Mouse (Mus musculus) hindbrain, embryonic 11.5 days (tissue): ENCODE measurements around the gene Cgn. TPM values are rescaled to one million over a fixed set of nuclear protein-coding genes. Genes with fewer than 3 reads are reported as not detected.
"Not testable (repeated sequence)": the region's sequence is repeated elsewhere in the genome, so short reads cannot be mapped to it uniquely, and the experiment has no call there.

Experiments
- ATAC-seq: fragments of 200-750 bp; cut with Nextera tagmentation; 2 replicates; pipeline ENCODE4 v1.8.0; 2017; ENCODE audit warnings: mild to moderate bottlenecking, moderate TSS enrichment, moderate library complexity; ENCODE audit not compliant: low FRiP score
- DNase-seq: peaks from one replicate; pipeline ENCODE4 v3.0.0-alpha.2; 2015; ENCODE audit warnings: low spot score
- H3K27ac ChIP-seq: fragments of 300-500 bp; sonication (generic); 2 replicates; pipeline ENCODE4 v1.5.1; 2014; ENCODE audit warnings: mild to moderate bottlenecking, low read depth, low read length
- H3K27me3 ChIP-seq: fragments of 300-500 bp; sonication (generic); 2 replicates; pipeline ENCODE4 v1.6.1; 2014; ENCODE audit warnings: mild to moderate bottlenecking, low read length, moderate library complexity, mixed read lengths; ENCODE audit not compliant: control insufficient read depth, insufficient read depth
- H3K36me3 ChIP-seq: fragments of 300-500 bp; sonication (generic); 2 replicates; pipeline ENCODE4 v1.6.1; 2014; ENCODE audit warnings: mild to moderate bottlenecking, low read length, moderate library complexity, mixed read lengths; ENCODE audit not compliant: control insufficient read depth, insufficient read depth
- H3K4me1 ChIP-seq: fragments of 300-500 bp; sonication (generic); replicated peaks from 2 replicates; pipeline ENCODE4 v1.6.1; 2014; ENCODE audit warnings: low read length, mixed read lengths; ENCODE audit not compliant: control insufficient read depth, insufficient read depth
- H3K4me2 ChIP-seq: fragments of 300-500 bp; sonication (generic); replicated peaks from 2 replicates; pipeline ENCODE4 v1.6.1; 2014; ENCODE audit warnings: mild to moderate bottlenecking, low read depth, low read length
- H3K4me3 ChIP-seq: fragments of 300-500 bp; sonication (generic); 2 replicates; pipeline ENCODE4 v1.5.1; 2014; ENCODE audit warnings: low read depth, low read length
- H3K9ac ChIP-seq: fragments of 300-500 bp; sonication (generic); 2 replicates; pipeline ENCODE4 v1.6.1; 2014; ENCODE audit warnings: low read depth, low read length
- H3K9me3 ChIP-seq: fragments of 300-500 bp; sonication (generic); 2 replicates; pipeline ENCODE4 v1.6.1; 2016; ENCODE audit warnings: low read length; ENCODE audit not compliant: control insufficient read depth
- WGBS: fragments of 180-500 bp; shearing (Covaris S2); extraction: QIAGEN DNeasy Blood & Tissue Kit; methylation state at CpG from one replicate; pipeline ENCODE4 v1.1.7; 2014; 5-methylcytosine and 5-hydroxymethylcytosine counted together
- polyA plus RNA-seq: library from polyadenylated mRNA; unstranded; fragments of >200 nt; fragmentation: Nextera tagmentation; extraction: Ambion mirVana; gene quantifications from 2 replicates; pipeline ENCODE4 v1.2.1, GENCODE M21; 2014

The Cgn gene
- polyA plus RNA-seq, 1 experiment from 2014 or later: 3.5 TPM

GRCm38 (mm10) chr3:94764545-94765292 is 21.6 kb downstream of the Cgn start:
- not testable (repeated sequence) for H3K9me3 ChIP-seq, H3K4me3 ChIP-seq, H3K27me3 ChIP-seq, H3K9ac ChIP-seq, ATAC-seq, H3K36me3 ChIP-seq, H3K4me2 ChIP-seq, DNase-seq, H3K4me1 ChIP-seq, H3K27ac ChIP-seq
- WGBS: 90% methylated on average over 3 of the region's 5 CpGs

DNA sequence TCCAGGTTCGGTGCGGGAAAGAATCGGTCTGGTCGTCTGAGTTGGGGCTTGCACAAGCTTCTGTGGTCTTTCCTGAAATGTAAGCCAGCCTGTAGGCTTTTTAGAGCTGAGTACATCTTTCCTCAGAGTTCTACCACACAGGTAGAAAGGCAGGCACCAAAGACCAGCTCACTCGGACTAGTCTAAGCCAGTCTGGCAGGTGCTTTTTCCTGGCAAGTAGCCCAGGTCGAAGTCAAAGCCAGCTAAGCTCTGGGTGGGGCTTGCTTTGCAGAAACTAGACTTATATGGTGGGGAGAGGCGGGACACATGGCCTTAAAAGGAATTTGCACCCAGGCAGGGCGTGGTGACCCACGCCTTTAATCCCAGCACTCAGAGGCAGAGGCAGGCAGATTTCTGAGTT is 27.9 kb downstream of the Cgn start:
- not testable (repeated sequence) for H3K4me2 ChIP-seq, H3K4me1 ChIP-seq, H3K9me3 ChIP-seq, H3K27ac ChIP-seq, H3K9ac ChIP-seq, H3K4me3 ChIP-seq, H3K36me3 ChIP-seq, DNase-seq, H3K27me3 ChIP-seq
- ATAC-seq: peak; percentile 55; the same call in 1 of the 2 replicates
- 62% methylated on average over 3 of the region's 9 CpGs for WGBS

GRCm38 (mm10) chr3:94758056-94758409 is 28.3 kb downstream of the Cgn start:
- not testable (repeated sequence) for DNase-seq, H3K9ac ChIP-seq, H3K27ac ChIP-seq, H3K4me1 ChIP-seq, H3K36me3 ChIP-seq, H3K27me3 ChIP-seq, H3K9me3 ChIP-seq
- Histone ChIP-seq H3K4me3 (peak overlapping the region; percentile 23; the same call in 1 of the 2 replicates), H3K4me2 (peak overlapping the region; percentile 25; the same call in 1 of the 2 replicates)
- WGBS: under 1% methylated on average over 12 of the region's 31 CpGs
- peak; percentile 94 for ATAC-seq

GRCm38 (mm10) chr3:94757251-94758055 is 28.8 kb downstream of the Cgn start:
- H3K9ac ChIP-seq, H3K27ac ChIP-seq, H3K4me1 ChIP-seq, H3K27me3 ChIP-seq, H3K36me3 ChIP-seq, H3K9me3 ChIP-seq: not testable (repeated sequence)
- peak; percentile 23 for DNase-seq
- 6% methylated on average over 17 of the region's 47 CpGs for WGBS
- Histone ChIP-seq H3K4me2 (peak overlapping the region; percentile 27), H3K4me3 (peak overlapping the region; percentile 25)
- peak; percentile 64 for ATAC-seq

- H3K4me2 ChIP-seq: no peak overlapping the region
- H3K36me3 ChIP-seq: no peaks in the 10 kb centered on the region
- no peak overlapping the region for H3K4me3 ChIP-seq
- no peaks in the 10 kb centered on the region for H3K4me1 ChIP-seq
- WGBS: 90% methylated on average over 17 of the region's 17 CpGs
- DNase-seq (no peak), ATAC-seq (no peak)
- no peaks in the 10 kb centered on the region for H3K9me3 ChIP-seq
- no peak overlapping the region for H3K27ac ChIP-seq
- H3K9ac ChIP-seq: no peak overlapping the region
- H3K27me3 ChIP-seq: no peaks in the 10 kb centered on the region
Observed at GRCm38 (mm10) chr3:94745691-94746090, 40.6 kb downstream of the Cgn start.

DNA sequence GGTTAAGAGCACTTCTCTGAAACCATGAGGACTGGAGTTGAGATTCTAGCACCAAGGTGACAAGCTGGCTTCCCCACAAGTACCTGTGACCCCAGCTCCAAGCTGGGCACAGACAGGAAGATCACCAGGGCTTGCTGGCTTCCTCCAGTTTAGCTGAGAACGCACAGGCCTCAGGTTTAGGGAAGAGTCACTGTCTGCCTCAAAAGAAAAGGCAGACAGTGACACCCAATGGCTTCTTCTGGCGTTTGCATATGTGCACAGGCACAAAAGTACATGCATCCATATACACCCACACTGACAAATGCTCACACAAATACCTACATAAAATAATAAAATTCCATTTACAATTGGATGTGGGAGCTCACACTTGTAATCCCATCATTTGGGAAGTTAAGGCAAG is 62.7 kb downstream of the Cgn start:
- H3K4me2 ChIP-seq, H3K27me3 ChIP-seq, DNase-seq, ATAC-seq, H3K9me3 ChIP-seq, H3K9ac ChIP-seq, H3K4me1 ChIP-seq, H3K36me3 ChIP-seq, H3K4me3 ChIP-seq, H3K27ac ChIP-seq: not testable (repeated sequence)
- 49% methylated on average over 2 of the region's 2 CpGs for WGBS

GRCm38 (mm10) chr3:94718253-94718652 is 68.0 kb downstream of the Cgn start:
- not testable (repeated sequence) for H3K9me3 ChIP-seq, H3K4me3 ChIP-seq, H3K27ac ChIP-seq, H3K27me3 ChIP-seq, ATAC-seq, H3K4me1 ChIP-seq, H3K9ac ChIP-seq, DNase-seq, H3K36me3 ChIP-seq, H3K4me2 ChIP-seq
- 75% methylated on average over 1 of the region's 1 CpGs for WGBS

DNA sequence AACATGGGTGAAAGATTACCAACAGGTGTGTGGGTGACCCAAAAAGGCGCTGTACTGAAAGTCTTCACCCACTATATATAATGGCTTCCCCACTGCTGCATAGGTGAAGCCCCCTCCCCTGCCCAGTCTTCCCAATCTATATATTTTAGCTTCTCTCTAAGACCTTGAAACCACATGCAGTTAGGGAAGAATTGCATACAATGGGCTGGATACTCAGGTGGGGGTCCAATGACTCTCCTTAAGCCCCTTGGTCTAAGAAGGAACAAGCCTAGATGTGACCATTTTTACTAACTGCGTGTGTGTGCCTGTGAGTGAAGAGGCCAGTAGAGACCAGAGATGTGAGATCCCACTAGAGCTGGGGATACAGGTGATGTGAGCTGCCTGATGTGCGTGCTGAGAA is 72.9 kb downstream of the Cgn start:
- H3K27me3 ChIP-seq, H3K4me2 ChIP-seq, H3K9ac ChIP-seq, H3K9me3 ChIP-seq, DNase-seq, H3K4me3 ChIP-seq, H3K4me1 ChIP-seq, H3K27ac ChIP-seq, ATAC-seq, H3K36me3 ChIP-seq: not testable (repeated sequence)
- WGBS: 92% methylated on average over 3 of the region's 3 CpGs

DNA sequence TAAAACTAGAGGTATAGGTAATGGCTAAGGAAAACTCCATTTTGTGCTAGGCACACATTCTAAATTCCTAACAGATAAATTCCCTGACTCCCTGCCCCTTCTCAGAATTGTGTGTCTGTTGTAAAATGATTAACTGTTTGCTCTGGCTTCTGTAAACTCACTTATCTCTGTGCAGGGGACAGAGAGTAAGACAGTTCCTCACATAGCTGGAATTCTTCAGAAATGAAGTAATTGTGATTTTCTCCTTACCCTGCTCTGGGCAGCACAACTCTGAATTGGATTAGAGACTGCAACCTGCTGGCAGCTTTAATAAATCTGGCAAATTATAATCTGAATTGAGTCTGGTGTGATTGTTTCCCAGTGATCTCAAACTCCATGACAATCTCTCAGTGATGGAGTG is 75.7 kb downstream of the Cgn start:
- not testable (repeated sequence) for H3K4me3 ChIP-seq, DNase-seq, H3K4me2 ChIP-seq, H3K9ac ChIP-seq, H3K27ac ChIP-seq, H3K36me3 ChIP-seq, H3K9me3 ChIP-seq, H3K4me1 ChIP-seq, ATAC-seq, H3K27me3 ChIP-seq
